Mouse (Mus musculus) limb, embryonic 14.5 days (tissue): Measurements from ENCODE around the gene Unc93b1. TPM values are rescaled to one million over a fixed set of nuclear protein-coding genes. Genes with fewer than 3 reads are reported as not detected.
"Not testable (repeated sequence)": the region's sequence is repeated elsewhere in the genome, so short reads cannot be mapped to it uniquely, and the experiment has no call there.

Experiments
- ATAC-seq: fragments of 200-750 bp; cut with Nextera tagmentation; 2 replicates; pipeline ENCODE4 v1.8.0; 2017; ENCODE audit warnings: low read depth, moderate number of reproducible peaks, moderate TSS enrichment; ENCODE audit not compliant: low FRiP score
- DNase-seq: peaks from one replicate; pipeline ENCODE4 v3.0.0-alpha.2; 2015; ENCODE audit warnings: low spot score
- H3K27ac ChIP-seq: fragments of 300-500 bp; sonication (generic); replicated peaks from 2 replicates; pipeline ENCODE4 v1.5.1; 2014; ENCODE audit warnings: low read depth, mild to moderate bottlenecking, low read length, moderate library complexity, mixed read lengths
- H3K27me3 ChIP-seq: fragments of 300-500 bp; sonication (generic); 2 replicates; pipeline ENCODE4 v1.6.1; 2014; ENCODE audit warnings: low read length, mixed read lengths; ENCODE audit not compliant: control insufficient read depth, insufficient read depth
- H3K36me3 ChIP-seq: fragments of 300-500 bp; sonication (generic); 2 replicates; pipeline ENCODE4 v1.6.1; 2014; ENCODE audit warnings: mild to moderate bottlenecking, low read length, moderate library complexity, mixed read lengths; ENCODE audit not compliant: control insufficient read depth, insufficient read depth
- H3K4me1 ChIP-seq: fragments of 300-500 bp; sonication (generic); 2 replicates; pipeline ENCODE4 v1.6.1; 2014; ENCODE audit warnings: antibody characterized with exemption, low read length, mixed read lengths; ENCODE audit not compliant: control insufficient read depth, insufficient read depth
- H3K4me2 ChIP-seq: fragments of 300-500 bp; sonication (generic); replicated peaks from 2 replicates; pipeline ENCODE4 v1.6.1; 2014; ENCODE audit warnings: low read depth, mild to moderate bottlenecking, low read length, moderate library complexity; ENCODE audit not compliant: severe bottlenecking
- H3K4me3 ChIP-seq: fragments of 300-500 bp; sonication (generic); replicated peaks from 2 replicates; pipeline ENCODE4 v1.5.1; 2014; ENCODE audit warnings: low read length
- H3K9ac ChIP-seq: fragments of 300-500 bp; sonication (generic); 2 replicates; pipeline ENCODE4 v1.6.1; 2014; ENCODE audit warnings: mild to moderate bottlenecking, low read depth, low read length, moderate library complexity; ENCODE audit not compliant: severe bottlenecking
- H3K9me3 ChIP-seq: fragments of 300-500 bp; sonication (generic); 2 replicates; pipeline ENCODE4 v1.6.1; 2016; ENCODE audit warnings: low read length; ENCODE audit not compliant: control insufficient read depth
- POLR2A ChIP-seq: fragments of 200-500 bp; IDR thresholded peaks from 2 replicates; pipeline ENCODE4 v1.8.0; 2012; ENCODE audit warnings: inconsistent platforms, mild to moderate bottlenecking, moderate library complexity, borderline replicate concordance; ENCODE audit not compliant: insufficient read depth, insufficient read length; ENCODE audit errors: extremely low read depth
- WGBS: fragments of 180-500 bp; shearing (Covaris S2); extraction: QIAGEN DNeasy Blood & Tissue Kit; methylation state at CpG from one replicate; pipeline ENCODE4 v1.1.7; 2014; 5-methylcytosine and 5-hydroxymethylcytosine counted together
- polyA plus RNA-seq, 2 experiments: library from polyadenylated mRNA; depleted of rRNA in 1 of 2; stranded (reverse) in 1 of 2; unstranded in 1 of 2; fragments of >200 nt; fragmentation: Nextera tagmentation in 1 of 2; extraction: Ambion mirVana in 1 of 2; gene quantifications; 2 replicates each; pipeline versions ENCODE4 v1.2.1 to v1.2.3; 2012 to 2014

The Unc93b1 gene
- polyA plus RNA-seq, 2 experiments = 23.3 to 33.3 TPM

GRCm38 (mm10) chr19:3966330-3967075, 31.5 kb downstream of the Unc93b1 start:
- Histone ChIP-seq H3K27ac (no peak overlapping the region), H3K4me2 (no peak overlapping the region), H3K9me3 (no peaks in the 10 kb centered on the region), H3K4me3 (no peak overlapping the region), H3K4me1 (no peaks in the 10 kb centered on the region), H3K27me3 (no peaks in the 10 kb centered on the region), H3K36me3 (no peaks in the 10 kb centered on the region), H3K9ac (no peak overlapping the region)
- ATAC-seq (no peak), DNase-seq (no peak)
- TF ChIP-seq POLR2A = no peak
- WGBS = 73% methylated on average over 11 of the region's 11 CpGs

DNA sequence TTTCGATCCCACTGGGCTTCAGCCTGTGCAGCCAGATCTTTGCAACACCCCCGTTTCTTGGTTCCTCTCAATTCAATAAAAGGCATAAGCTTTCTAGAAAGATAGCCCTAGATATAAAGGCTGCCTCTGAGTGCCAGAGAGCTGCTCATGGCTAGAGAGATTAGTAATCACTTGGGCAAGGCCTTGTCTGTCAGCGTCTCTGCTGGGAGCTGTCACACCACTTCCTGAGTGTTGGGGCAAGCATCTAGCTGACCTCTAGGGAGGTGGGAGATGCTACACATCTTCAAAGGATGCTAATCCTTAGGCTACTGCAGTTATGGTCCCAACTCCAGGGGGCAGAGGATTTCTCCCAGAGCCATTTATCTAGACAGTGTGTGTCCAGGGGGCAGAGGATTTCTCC, 32.3 kb downstream of the Unc93b1 start:
- no peak overlapping the region for H3K4me3 ChIP-seq
- H3K9me3 ChIP-seq = no peaks in the 10 kb centered on the region
- H3K27ac ChIP-seq = no peak overlapping the region
- DNase-seq = no peak
- WGBS = 48% methylated on average over 3 of the region's 3 CpGs
- ATAC-seq = no peak
- no peaks in the 10 kb centered on the region for H3K36me3 ChIP-seq
- H3K9ac ChIP-seq = no peak overlapping the region
- H3K27me3 ChIP-seq = no peaks in the 10 kb centered on the region
- H3K4me2 ChIP-seq = no peak overlapping the region
- no peak for TF ChIP-seq POLR2A
- H3K4me1 ChIP-seq = no peaks in the 10 kb centered on the region

- TF ChIP-seq POLR2A = no peak
- H3K36me3 ChIP-seq = no peaks in the 10 kb centered on the region
- H3K4me1 ChIP-seq = no peaks in the 10 kb centered on the region
- no peak within 1 kb of the TSS for H3K9ac ChIP-seq
- H3K9me3 ChIP-seq = no peaks in the 10 kb centered on the region
- no peak within 1 kb of the TSS for H3K4me2 ChIP-seq
- ATAC-seq = no peak
- no peak within 1 kb of the TSS for H3K27ac ChIP-seq
- no peak within 1 kb of the TSS for H3K4me3 ChIP-seq
- H3K27me3 ChIP-seq = no peaks in the 10 kb centered on the region
- peak; percentile 64 for DNase-seq
- WGBS = 25% methylated on average over 9 of the region's 9 CpGs
Observed at GRCm38 (mm10) chr19:3972229-3972628, 37.2 kb downstream of the Unc93b1 start, which contains the start of gene Aldh3b2. Gene Aldh3b2 (plus strand): TSS chr19:3972328.

GRCm38 (mm10) chr19:3974608-3975007, 39.6 kb downstream of the Unc93b1 start:
- H3K4me3 ChIP-seq, H3K9me3 ChIP-seq, H3K9ac ChIP-seq, ATAC-seq, H3K4me1 ChIP-seq, H3K4me2 ChIP-seq, DNase-seq, H3K27me3 ChIP-seq, H3K27ac ChIP-seq, H3K36me3 ChIP-seq: not testable (repeated sequence)
- 80% methylated on average over 6 of the region's 6 CpGs for WGBS

DNA sequence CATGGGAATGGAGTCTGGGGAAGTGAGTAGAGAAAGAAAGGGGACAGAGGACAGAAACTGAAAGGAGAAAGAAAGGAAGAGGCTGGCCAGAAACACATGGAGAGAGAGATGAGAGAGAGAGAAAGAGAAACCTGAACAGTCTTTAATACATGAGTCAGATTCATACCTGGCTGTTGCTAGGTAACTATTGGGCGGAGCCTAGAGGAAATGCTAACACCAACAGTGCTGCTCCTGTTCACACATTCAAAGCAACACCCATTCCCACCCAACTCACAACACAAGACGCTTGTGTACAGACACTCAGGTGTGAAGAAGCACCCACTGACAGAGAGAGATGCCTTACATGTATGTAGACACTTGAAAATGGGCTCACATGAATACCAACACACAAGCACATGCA, 40.9 kb downstream of the Unc93b1 start:
- DNase-seq (no peak), ATAC-seq (no peak)
- Histone ChIP-seq H3K27ac (no peak overlapping the region), H3K36me3 (no peaks in the 10 kb centered on the region), H3K9ac (no peak overlapping the region), H3K4me2 (no peak overlapping the region), H3K4me1 (no peaks in the 10 kb centered on the region), H3K4me3 (no peak overlapping the region), H3K27me3 (no peaks in the 10 kb centered on the region), H3K9me3 (no peaks in the 10 kb centered on the region)
- TF ChIP-seq POLR2A = no peak
- 82% methylated on average over 2 of the region's 2 CpGs for WGBS

DNA sequence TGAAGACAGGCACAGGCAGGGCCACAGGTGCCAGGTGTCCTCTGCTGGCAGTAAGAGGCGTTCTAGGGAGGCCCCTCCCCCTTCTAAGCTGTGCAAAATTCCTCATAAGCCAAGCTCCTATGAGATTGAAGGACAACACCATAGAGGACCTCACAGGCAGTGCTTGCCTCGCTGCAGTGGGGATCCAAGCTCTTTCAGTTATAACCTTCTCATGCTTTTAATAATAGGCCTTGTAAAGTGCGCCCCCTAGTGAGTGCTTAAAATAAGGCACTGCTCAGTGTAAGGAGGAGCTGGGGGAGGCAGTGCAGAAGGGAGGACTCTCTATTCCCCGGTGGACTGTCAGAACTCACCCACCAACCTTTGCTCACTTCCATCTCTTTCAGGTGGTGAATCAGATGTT, 45.3 kb downstream of the Unc93b1 start:
- H3K36me3 ChIP-seq = no peaks in the 10 kb centered on the region
- WGBS = 17% methylated on average over 4 of the region's 4 CpGs
- DNase-seq (peak; percentile 91), ATAC-seq (peak; percentile 73; the same call in 1 of the 2 replicates)
- no peaks in the 10 kb centered on the region for H3K27me3 ChIP-seq
- H3K9me3 ChIP-seq = no peaks in the 10 kb centered on the region
- TF ChIP-seq POLR2A = no peak
- no peak overlapping the region for H3K4me3 ChIP-seq
- no peak overlapping the region for H3K27ac ChIP-seq
- H3K4me1 ChIP-seq = no peaks in the 10 kb centered on the region
- H3K4me2 ChIP-seq = no peak overlapping the region
- no peak overlapping the region for H3K9ac ChIP-seq
